Mouse (Mus musculus): Measurements from ENCODE around the gene Cck.

- TF ChIP-seq CTCF (IDR thresholded peaks at IDR 0.05; ENCODE audit: insufficient read depth, low read depth, low read length) (no peak), POLR2A (IDR thresholded peaks at IDR 0.05; ENCODE audit: insufficient read depth, low read depth, low read length) (no peak)
Observed at GRCm38 (mm10) chr9:121526171-121526570, 30.7 kb upstream of the Cck start.
